Mouse (Mus musculus) large intestine, adult 2 months (tissue): ENCODE measurements around the gene Ube2d2b. TPM values are rescaled to one million over a fixed set of nuclear protein-coding genes. Genes with fewer than 3 reads are reported as not detected.
A peak's percentile ranks its signal among the peaks of the same experiment; 100 is the strongest.

Experiments
- DNase-seq: peaks from one replicate; pipeline ENCODE4 v3.0.0-alpha.2; 2012; ENCODE audit warnings: low read depth, low spot score
- WGBS: fragments of 180-500 bp; shearing (Covaris S2); methylation state at CpG from one replicate; pipeline ENCODE4 v1.1.7; 2018; 5-methylcytosine and 5-hydroxymethylcytosine counted together
- polyA plus RNA-seq: library from polyadenylated mRNA; depleted of rRNA; stranded (reverse); fragments of >200 nt; gene quantifications from 2 replicates; pipeline ENCODE4 v1.2.3, GENCODE M21; 2012

Ube2d2b gene
- polyA plus RNA-seq, 1 experiment, result not detected

GRCm38 (mm10) chr5:107848964-107849363 is 19.1 kb downstream of the Ube2d2b start:
- WGBS, result 89% methylated on average over 4 of the region's 4 CpGs
- no peak for DNase-seq

- no peak for DNase-seq
- WGBS, result 20% methylated on average over 6 of the region's 6 CpGs
Measured at GRCm38 (mm10) chr5:107853807-107854206, 23.9 kb downstream of the Ube2d2b start.

DNA sequence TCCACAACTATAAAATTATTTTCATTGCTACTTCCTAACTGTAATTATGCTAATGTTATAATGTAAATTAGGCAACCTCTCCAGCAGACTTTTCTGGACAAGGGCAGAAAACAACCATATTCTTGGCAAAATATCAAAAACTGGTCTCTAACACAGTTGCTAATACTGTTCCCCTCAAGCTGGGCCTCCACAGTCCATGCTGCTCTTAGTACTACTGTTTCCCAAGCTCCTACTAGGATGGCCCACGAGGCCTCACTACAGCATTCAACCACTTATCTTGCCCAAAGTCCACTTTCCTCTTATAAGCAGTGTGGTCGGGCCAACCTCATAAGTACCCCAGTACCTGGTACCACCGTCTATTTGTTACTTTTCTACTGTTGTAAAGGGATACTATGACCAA is 24.7 kb downstream of the Ube2d2b start:
- WGBS, result 59% methylated on average over 3 of the region's 3 CpGs
- no peak for DNase-seq

DNA sequence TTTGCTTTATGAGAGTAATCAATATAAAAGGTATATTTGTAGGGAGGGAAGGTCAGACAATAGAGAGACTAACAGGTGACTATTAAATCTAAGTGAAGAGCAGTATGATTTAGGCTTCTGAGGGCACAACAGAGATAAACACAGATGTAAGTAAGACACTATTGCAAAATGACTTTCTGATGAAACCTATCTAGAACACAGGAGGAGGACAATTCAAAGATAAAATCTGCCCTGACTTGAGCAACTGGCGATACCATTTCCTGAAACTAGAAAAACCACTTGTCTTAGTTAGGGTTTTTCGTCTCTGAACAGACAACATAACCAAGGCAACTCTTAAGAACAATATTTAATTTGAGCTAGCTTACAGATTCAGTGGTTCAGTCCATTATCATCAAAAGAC is 25.6 kb downstream of the Ube2d2b start:
- WGBS, result 84% methylated on average over 2 of the region's 2 CpGs
- no peak for DNase-seq

DNA sequence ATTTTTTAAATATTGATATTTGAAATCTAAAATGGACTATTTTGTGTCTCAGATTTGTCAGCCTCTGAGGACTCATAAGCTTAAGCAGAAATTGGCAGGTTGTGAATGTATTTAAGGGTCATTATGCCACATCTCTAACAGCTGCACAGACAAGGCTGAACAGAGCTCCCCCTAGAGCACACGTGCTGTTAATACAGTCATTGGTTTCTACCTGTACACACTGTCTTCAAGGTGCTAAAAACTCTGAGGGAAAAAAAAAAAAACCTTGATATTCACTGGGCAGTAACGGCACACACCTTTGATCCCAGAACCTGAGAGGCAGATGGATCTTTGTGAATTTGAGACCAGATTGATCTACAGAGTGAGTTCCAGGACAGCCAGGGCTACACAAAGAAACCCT is 29.1 kb downstream of the Ube2d2b start:
- no peak for DNase-seq
- 20% methylated on average over 2 of the region's 2 CpGs for WGBS

DNA sequence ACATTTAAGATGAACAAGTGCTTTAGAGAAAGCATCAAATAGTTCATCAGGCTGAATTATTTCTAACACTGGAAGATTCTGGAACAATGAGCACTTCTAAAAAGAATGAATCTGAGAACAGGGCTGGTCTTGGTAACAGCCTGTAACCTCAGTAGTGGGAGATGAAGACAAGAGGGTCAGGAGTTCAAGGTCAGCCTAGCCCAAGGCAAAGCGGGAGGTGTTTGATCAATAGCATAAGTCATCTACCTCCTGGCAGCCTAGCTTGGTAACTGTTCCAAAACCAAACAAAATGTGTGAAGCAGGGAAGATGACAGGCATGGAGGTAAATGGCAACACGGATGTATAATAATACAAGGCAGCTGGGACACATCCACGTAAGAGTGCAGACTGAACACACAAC is 34.1 kb downstream of the Ube2d2b start:
- 56% methylated on average over 3 of the region's 3 CpGs for WGBS
- no peak for DNase-seq

DNA sequence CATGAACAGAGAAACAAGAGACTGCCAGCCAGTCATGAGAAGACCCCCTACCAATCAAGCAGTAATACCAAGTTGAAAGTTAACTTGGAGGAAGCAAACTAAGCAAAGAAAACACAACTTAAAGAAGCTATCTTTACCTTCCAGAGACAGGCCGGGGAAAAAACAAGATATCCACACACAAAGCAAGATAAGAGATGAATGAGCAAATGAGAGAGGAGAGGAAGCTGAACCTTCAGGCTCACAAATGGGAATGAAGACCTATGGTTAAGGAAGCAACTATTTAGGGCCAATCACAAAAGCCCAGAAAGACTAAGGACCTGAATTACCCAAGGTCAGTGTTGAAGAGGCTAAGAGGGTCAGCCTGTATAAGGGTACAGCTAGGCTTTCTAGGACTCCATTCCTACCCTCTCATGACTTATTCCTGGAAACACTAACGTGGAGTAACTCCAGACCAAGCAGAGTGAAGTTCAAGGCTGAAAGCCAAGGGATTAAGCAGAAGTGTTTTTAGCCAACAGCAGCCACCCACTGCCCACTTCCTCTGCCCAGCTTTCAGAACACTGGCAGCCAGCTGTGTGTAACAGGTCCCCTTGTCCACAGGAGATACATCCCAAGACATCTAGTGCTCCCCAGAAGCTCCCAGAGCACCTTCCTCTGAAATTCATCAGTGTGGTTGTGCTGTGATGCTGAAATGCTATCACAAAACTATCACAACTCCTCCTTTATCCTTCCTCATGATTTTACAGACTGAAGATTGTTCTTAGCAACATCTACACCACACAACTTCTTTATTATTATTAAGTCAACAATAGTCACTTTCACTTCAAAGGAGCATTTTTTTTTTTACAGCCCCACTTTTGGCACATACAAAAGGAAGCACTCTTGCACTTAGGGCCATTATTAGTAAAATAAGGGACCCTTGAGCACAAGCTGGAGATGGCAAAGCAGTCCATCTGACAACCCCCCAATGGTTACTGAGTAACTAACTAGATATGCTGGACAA is 36.5 kb downstream of the Ube2d2b start:
- WGBS, result 37% methylated on average over 2 of the region's 2 CpGs
- DNase-seq, result no peak

- under 1% methylated on average over 82 of the region's 82 CpGs for WGBS
- no peak for DNase-seq
Measured at GRCm38 (mm10) chr5:107867970-107868904, 38.3 kb downstream of the Ube2d2b start.

- peak; percentile 74 for DNase-seq
- under 1% methylated on average over 57 of the region's 58 CpGs for WGBS
Measured at GRCm38 (mm10) chr5:107868905-107869424, 39.1 kb downstream of the Ube2d2b start.

- 50% methylated on average over 2 of the region's 2 CpGs for WGBS
- no peak for DNase-seq
Measured at GRCm38 (mm10) chr5:107869701-107870100, 39.8 kb downstream of the Ube2d2b start.

- 76% methylated on average over 6 of the region's 6 CpGs for WGBS
- DNase-seq, result no peak
Measured at GRCm38 (mm10) chr5:107873330-107873729, 43.4 kb downstream of the Ube2d2b start.

- WGBS, result 70% methylated on average over 7 of the region's 7 CpGs
- DNase-seq, result no peak
Measured at GRCm38 (mm10) chr5:107873886-107874302, 44.0 kb downstream of the Ube2d2b start.

- WGBS, result 27% methylated on average over 4 of the region's 4 CpGs
- no peak for DNase-seq
Measured at GRCm38 (mm10) chr5:107874561-107875260, 44.8 kb downstream of the Ube2d2b start, which contains the start of gene Evi5. TSS of gene Evi5 (minus strand) at chr5:107875107.

GRCm38 (mm10) chr5:107875261-107875611 is 45.3 kb downstream of the Ube2d2b start:
- DNase-seq, result no peak

DNA sequence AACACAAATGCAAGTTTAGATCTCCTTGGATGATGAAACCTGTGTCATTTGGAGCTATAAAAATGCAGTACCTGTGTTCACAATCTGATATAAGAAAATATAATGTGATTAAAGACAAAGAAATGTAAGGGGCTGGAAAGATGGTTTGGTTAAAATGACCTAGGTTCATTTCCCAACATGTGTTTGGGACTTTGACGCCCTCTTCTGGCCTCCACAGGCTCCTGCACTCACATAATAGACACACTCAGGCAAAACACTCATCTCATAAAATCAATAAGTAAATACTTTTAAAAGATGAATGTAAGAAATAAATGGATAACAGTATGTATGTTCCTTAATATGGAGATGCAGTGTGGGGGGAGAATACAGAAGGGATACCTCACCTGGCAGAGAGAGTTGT is 47.2 kb downstream of the Ube2d2b start:
- WGBS, result 81% methylated on average over 1 of the region's 1 CpGs
- DNase-seq, result no peak

DNA sequence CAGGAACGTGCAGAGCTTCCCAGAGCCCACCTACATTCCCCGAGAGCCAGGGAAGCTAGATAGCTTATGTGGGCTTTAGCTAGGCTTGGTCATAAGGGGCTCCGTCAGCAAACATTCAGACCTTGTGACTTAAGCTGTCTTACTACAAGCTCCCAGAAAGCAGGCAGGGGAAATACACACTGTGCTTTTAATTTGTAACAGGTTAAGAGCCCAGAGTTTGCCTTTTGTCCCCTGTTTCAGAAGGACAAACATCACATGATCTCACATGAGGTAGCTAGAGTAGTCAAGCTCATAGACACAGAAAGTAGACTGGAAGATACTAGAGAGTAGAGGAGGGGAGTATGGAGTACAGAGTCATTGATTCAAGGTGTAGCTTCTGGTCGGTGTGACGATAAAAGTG is 50.8 kb downstream of the Ube2d2b start:
- DNase-seq, result no peak
- 70% methylated on average over 5 of the region's 5 CpGs for whole genome bisulfite sequencing
